Mouse (Mus musculus): ENCODE measurements around the gene Ms4a13. TPM values are rescaled to one million over a fixed set of nuclear protein-coding genes. Genes with fewer than 3 reads are reported as not detected.
A peak's percentile ranks its signal among the peaks of the same experiment; 100 is the strongest.
"Not testable (repeated sequence)": the region's sequence is repeated elsewhere in the genome, so short reads cannot be mapped to it uniquely, and the experiment has no call there.

The Ms4a13 gene
- polyA plus RNA-seq, 1 experiment, result not detected

- Histone ChIP-seq H3K4me3 (ENCODE audit: extremely low read depth, insufficient read depth, insufficient read length) (no peak overlapping the region), H3K27me3 (ENCODE audit: control insufficient read depth, insufficient read depth, low read length) (no peaks in the 10 kb centered on the region), H3K36me3 (ENCODE audit: control insufficient read depth, insufficient read depth, low read length) (no peaks in the 10 kb centered on the region), H3K4me1 (ENCODE audit: control insufficient read depth, insufficient read depth, insufficient read length) (no peaks in the 10 kb centered on the region; the same call in 1 of the 2 replicates), H3K27ac (ENCODE audit: insufficient read depth, low read length) (no peak overlapping the region)
- no peak for TF ChIP-seq POLR2A (IDR thresholded peaks at IDR 0.05; ENCODE audit: low read depth, low read length)
- no peak for TF ChIP-seq CTCF (IDR thresholded peaks at IDR 0.05; ENCODE audit: extremely low read depth, insufficient read depth, insufficient read length, insufficient replicate concordance)
- DNase-seq (ENCODE audit: low read depth in 1 of 2, low spot score in 2 of 2), result no peak
- WGBS, result 91% methylated on average over 1 of the region's 1 CpGs
Observed at GRCm38 (mm10) chr19:11129702-11130101, 66.8 kb downstream of the Ms4a13 start.

DNA sequence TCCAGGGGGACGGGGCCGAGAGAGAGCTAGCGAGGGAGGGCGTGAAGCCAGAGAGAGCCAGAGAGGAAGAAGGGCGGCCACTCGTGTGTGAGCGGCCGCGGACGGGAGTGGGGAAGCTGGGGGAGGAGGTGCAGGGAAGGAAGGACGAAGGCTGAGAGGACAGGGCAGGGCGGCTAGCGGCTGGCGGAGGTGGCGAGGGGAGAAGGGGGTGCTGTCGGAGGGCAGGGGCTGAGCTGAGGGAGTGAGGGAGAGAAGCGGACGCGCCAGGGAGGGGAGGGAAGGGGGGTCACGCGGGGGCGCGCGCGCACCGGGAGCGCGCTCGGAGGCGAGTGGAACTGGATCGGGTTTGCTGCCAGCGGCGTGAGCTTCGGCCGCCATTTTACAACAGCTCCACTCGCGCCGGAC, 75.5 kb downstream of the Ms4a13 start:
- H3K27ac ChIP-seq (ENCODE audit: insufficient read depth, low read length), result peak overlapping the region; percentile 65
- not testable (repeated sequence) for H3K4me1 ChIP-seq (ENCODE audit: control insufficient read depth, insufficient read depth, insufficient read length); H3K27me3 ChIP-seq (ENCODE audit: control insufficient read depth, insufficient read depth, low read length); H3K36me3 ChIP-seq (ENCODE audit: control insufficient read depth, insufficient read depth, low read length)
- WGBS, result 4% methylated on average over 18 of the region's 38 CpGs
- peak overlapping the region; percentile 58; the same call in 1 of the 2 replicates for H3K4me3 ChIP-seq (ENCODE audit: extremely low read depth, insufficient read depth, insufficient read length)
- peak in 1 of 2 experiments; percentile 7 for DNase-seq (ENCODE audit: low read depth in 1 of 2, low spot score in 2 of 2)

Other genes with a start within 250 kb of the Ms4a13 start
- 4.3 and 5.8 TPM in 2 replicates for gene Ccdc86, start 247.5 kb downstream of the Ms4a13 start, polyA plus RNA-seq (2012; rRNA removed)
- not detected in 2 replicates for gene Ms4a10, start 222.1 kb downstream of the Ms4a13 start, polyA plus RNA-seq (2012; rRNA removed)
- 0.06 and 0.35 TPM in 2 replicates for gene Ms4a15, start 203.5 kb downstream of the Ms4a13 start, polyA plus RNA-seq (2012; rRNA removed)
- not detected in 2 replicates for gene Ms4a18, start 178.7 kb downstream of the Ms4a13 start, polyA plus RNA-seq (2012; rRNA removed)
- gene Ms4a8a, start 115.6 kb downstream of the Ms4a13 start, polyA plus RNA-seq (2012; rRNA removed), result 2.1 and 2.6 TPM in 2 replicates
- gene 1700017D01Rik, start 65.9 kb downstream of the Ms4a13 start, polyA plus RNA-seq (2012; rRNA removed), result not detected in 2 replicates
- gene 1700025F22Rik, start 31.4 kb downstream of the Ms4a13 start, polyA plus RNA-seq (2012; rRNA removed), result not detected in 2 replicates
- not detected in 2 replicates for gene Ms4a12, start 35.7 kb upstream of the Ms4a13 start, polyA plus RNA-seq (2012; rRNA removed)
- 28.9 and 38.4 TPM in 2 replicates for gene Ms4a1, start 69.5 kb upstream of the Ms4a13 start, polyA plus RNA-seq (2012; rRNA removed)
- not detected in 2 replicates for gene Ms4a5, start 87.1 kb upstream of the Ms4a13 start, polyA plus RNA-seq (2012; rRNA removed)
- 0.15 and 0.48 TPM in 2 replicates for gene Ms4a14, start 117.7 kb upstream of the Ms4a13 start, polyA plus RNA-seq (2012; rRNA removed)
- 2.1 and 7.5 TPM in 2 replicates for gene Ms4a7, start 139.4 kb upstream of the Ms4a13 start, polyA plus RNA-seq (2012; rRNA removed)
- gene Ms4a4a, start 178.8 kb upstream of the Ms4a13 start, polyA plus RNA-seq (2012; rRNA removed), result 0.45 and 0.83 TPM in 2 replicates
- 8.5 and 9.4 TPM in 2 replicates for gene Ms4a4c, start 208.0 kb upstream of the Ms4a13 start, polyA plus RNA-seq (2012; rRNA removed)
- gene Ms4a4b, start 246.8 kb upstream of the Ms4a13 start, polyA plus RNA-seq (2012; rRNA removed), result 44.9 and 62.0 TPM in 2 replicates